Mouse (Mus musculus) forebrain, embryonic 11.5 days (tissue): ENCODE data around the gene Vmn2r107. TPM values are rescaled to one million over a fixed set of nuclear protein-coding genes. Genes with fewer than 3 reads are reported as not detected.

Experiments
- ATAC-seq: fragments of 200-750 bp; cut with Nextera tagmentation; replicated peaks from 2 replicates; pipeline ENCODE4 v1.8.0; 2017; ENCODE audit warnings: moderate TSS enrichment; ENCODE audit not compliant: low FRiP score
- DNase-seq: peaks from one replicate; pipeline ENCODE4 v3.0.0-alpha.2; 2017; ENCODE audit warnings: low spot score
- H3K27ac ChIP-seq: fragments of 300-500 bp; sonication (generic); 2 replicates; pipeline ENCODE4 v1.5.1; 2014; ENCODE audit warnings: low read depth, low read length
- H3K27me3 ChIP-seq: fragments of 300-500 bp; sonication (generic); 2 replicates; pipeline ENCODE4 v1.6.1; 2014; ENCODE audit warnings: mild to moderate bottlenecking, low read length, mixed read lengths; ENCODE audit not compliant: control insufficient read depth, insufficient read depth
- H3K36me3 ChIP-seq: fragments of 300-500 bp; sonication (generic); 2 replicates; pipeline ENCODE4 v1.6.1; 2014; ENCODE audit warnings: mild to moderate bottlenecking, low read length, moderate library complexity, mixed read lengths; ENCODE audit not compliant: control insufficient read depth, insufficient read depth
- H3K4me1 ChIP-seq: fragments of 300-500 bp; sonication (generic); replicated peaks from 2 replicates; pipeline ENCODE4 v1.6.1; 2014; ENCODE audit warnings: low read length, mixed read lengths; ENCODE audit not compliant: control insufficient read depth, insufficient read depth
- H3K4me2 ChIP-seq: fragments of 300-500 bp; sonication (generic); 2 replicates; pipeline ENCODE4 v1.6.1; 2014; ENCODE audit warnings: low read depth, mild to moderate bottlenecking, low read length, moderate library complexity, mixed read lengths; ENCODE audit not compliant: severe bottlenecking
- H3K4me3 ChIP-seq: fragments of 300-500 bp; sonication (generic); 2 replicates; pipeline ENCODE4 v1.5.1; 2014; ENCODE audit warnings: low read depth, low read length
- H3K9ac ChIP-seq: fragments of 300-500 bp; sonication (generic); 2 replicates; pipeline ENCODE4 v1.6.1; 2014; ENCODE audit warnings: low read length
- H3K9me3 ChIP-seq: fragments of 300-500 bp; sonication (generic); 2 replicates; pipeline ENCODE4 v1.6.1; 2016; ENCODE audit warnings: low read length, mixed read lengths; ENCODE audit not compliant: control insufficient read depth
- WGBS: fragments of 180-500 bp; shearing (Covaris S2); extraction: QIAGEN DNeasy Blood & Tissue Kit; methylation state at CpG from one replicate; pipeline ENCODE4 v1.1.7; 2014; 5-methylcytosine and 5-hydroxymethylcytosine counted together
- polyA plus RNA-seq: library from polyadenylated mRNA; unstranded; fragments of >200 nt; fragmentation: Nextera tagmentation; extraction: Ambion mirVana; gene quantifications from 2 replicates; pipeline ENCODE4 v1.2.1, GENCODE M21; 2014

The Vmn2r107 gene
- not detected in 2 replicates for polyA plus RNA-seq

DNA sequence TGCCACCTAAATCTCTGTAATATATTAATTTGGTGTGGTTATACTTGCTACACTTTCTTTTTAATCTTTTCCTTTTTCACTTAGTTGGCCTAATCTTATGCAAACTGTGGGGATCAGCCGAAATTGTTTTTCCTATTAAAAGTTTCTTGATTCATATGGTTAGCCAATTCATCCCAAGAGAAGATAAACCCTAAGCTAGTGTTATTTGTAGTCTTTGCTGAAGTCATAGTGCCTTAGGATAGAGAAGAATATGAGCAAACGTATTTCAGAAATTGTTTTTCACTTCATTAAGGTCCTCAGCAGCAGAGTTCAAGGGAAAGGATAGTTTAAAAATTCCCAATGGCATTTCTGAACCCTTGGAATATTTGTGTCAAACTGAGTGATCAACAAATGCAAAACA lies at the start of gene Vmn2r107:
TSS of gene Vmn2r107 (plus strand) at position 301 of the 400 bp plus-strand sequence.
- Histone ChIP-seq H3K4me2 (no peak within 1 kb of the TSS), H3K27me3 (no peaks in the 10 kb centered on the region), H3K36me3 (no peaks in the 10 kb centered on the region), H3K4me3 (no peak within 1 kb of the TSS), H3K9me3 (no peaks in the 10 kb centered on the region), H3K4me1 (no peaks in the 10 kb centered on the region), H3K27ac (no peak within 1 kb of the TSS), H3K9ac (no peak within 1 kb of the TSS)
- 50% methylated on average over 2 of the region's 2 CpGs for WGBS
- DNase-seq (no peak), ATAC-seq (no peak)

- Histone ChIP-seq H3K4me1 (no peaks in the 10 kb centered on the region), H3K27ac (no peak overlapping the region), H3K9ac (no peak overlapping the region), H3K27me3 (no peaks in the 10 kb centered on the region), H3K4me3 (no peak overlapping the region), H3K36me3 (no peaks in the 10 kb centered on the region), H3K9me3 (no peaks in the 10 kb centered on the region), H3K4me2 (no peak overlapping the region)
- DNase-seq: no peak
- WGBS: 92% methylated on average over 1 of the region's 1 CpGs
- no peak for ATAC-seq
These were observed 39.3 kb upstream of the Vmn2r107 start for GRCm38 (mm10) chr17:20305790-20306189.

DNA sequence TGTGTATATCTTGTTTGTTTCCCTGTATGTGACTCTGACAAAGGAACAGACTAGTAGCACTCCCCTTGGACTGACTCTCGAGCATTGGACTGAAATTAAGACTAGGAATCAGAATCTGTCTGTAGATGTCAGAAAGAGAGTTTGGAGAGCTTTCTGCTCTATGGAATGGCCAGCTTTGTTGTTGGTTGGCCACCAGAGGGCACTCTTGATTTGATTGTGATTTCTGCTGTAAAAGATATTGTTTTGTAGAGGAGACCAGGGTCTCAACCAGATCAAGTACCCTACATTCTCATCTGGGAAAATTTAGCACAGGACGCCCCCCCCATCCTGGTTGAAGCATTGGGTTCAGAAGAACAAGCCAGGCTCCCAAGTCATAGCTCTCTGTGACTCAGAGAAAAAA lies 54.1 kb downstream of the Vmn2r107 start:
- Histone ChIP-seq H3K9ac (no peak overlapping the region), H3K36me3 (no peaks in the 10 kb centered on the region), H3K4me3 (no peak overlapping the region), H3K4me2 (no peak overlapping the region), H3K4me1 (no peaks in the 10 kb centered on the region), H3K9me3 (peaks cover 2% of the 10 kb centered on the region; the same call in 1 of the 2 replicates), H3K27ac (no peak overlapping the region), H3K27me3 (no peaks in the 10 kb centered on the region)
- DNase-seq: no peak
- WGBS: 35% methylated on average over 2 of the region's 2 CpGs
- no peak for ATAC-seq

DNA sequence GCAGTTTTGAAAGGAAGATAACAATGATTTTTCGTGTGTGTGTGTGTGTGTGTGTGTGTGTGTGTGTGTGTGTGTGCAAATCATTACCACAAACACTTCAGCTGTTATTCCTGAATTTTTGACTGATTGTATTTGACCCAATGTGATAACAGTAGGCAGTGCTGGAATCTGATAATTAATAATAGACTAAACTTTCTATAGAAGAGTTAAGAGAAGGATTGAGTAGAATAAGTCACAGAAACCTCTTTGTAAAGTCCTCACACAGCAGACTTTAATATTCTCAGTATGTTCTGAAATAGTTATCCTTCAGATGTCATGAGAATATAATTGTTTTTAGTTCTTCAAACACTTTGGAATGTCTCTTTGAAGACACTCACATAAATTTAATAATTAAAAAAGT lies 68.8 kb downstream of the Vmn2r107 start, which contains the start of gene Vmn1r224:
TSS of gene Vmn1r224 (plus strand) at position 301 of the 400 bp plus-strand sequence.
- H3K36me3 ChIP-seq: no peaks in the 10 kb centered on the region
- no peaks in the 10 kb centered on the region for H3K27me3 ChIP-seq
- 21% methylated on average over 1 of the region's 1 CpGs for WGBS

More for the DNA sequence above, 68.8 kb downstream of the Vmn2r107 start, which contains the start of gene Vmn1r224:
- no peak within 1 kb of the TSS for H3K4me3 ChIP-seq
- H3K9me3 ChIP-seq: no peaks in the 10 kb centered on the region; the same call in 1 of the 2 replicates
- no peak within 1 kb of the TSS for H3K27ac ChIP-seq
- no peak for ATAC-seq
- DNase-seq: no peak
- no peaks in the 10 kb centered on the region for H3K4me1 ChIP-seq
- no peak within 1 kb of the TSS for H3K9ac ChIP-seq
- no peak within 1 kb of the TSS for H3K4me2 ChIP-seq

Other genes with a start within 250 kb of the Vmn2r107 start
- gene Fpr-rs7, start 231.0 kb upstream of the Vmn2r107 start, polyA plus RNA-seq: not detected in 2 replicates
- gene Fpr-rs6, start 162.1 kb upstream of the Vmn2r107 start, polyA plus RNA-seq: not detected in 2 replicates
- not detected in 2 replicates for gene Vmn2r105, start 110.2 kb upstream of the Vmn2r107 start, polyA plus RNA-seq
- not detected in 2 replicates for gene Vmn2r106, start 59.7 kb upstream of the Vmn2r107 start, polyA plus RNA-seq
- gene Vmn1r224, start 68.9 kb downstream of the Vmn2r107 start, polyA plus RNA-seq: not detected in 2 replicates
- gene Vmn2r108, start 136.1 kb downstream of the Vmn2r107 start, polyA plus RNA-seq: not detected in 2 replicates
- not detected in 2 replicates for gene Vmn1r225, start 152.9 kb downstream of the Vmn2r107 start, polyA plus RNA-seq
- not detected in 2 replicates for gene Vmn2r109, start 219.5 kb downstream of the Vmn2r107 start, polyA plus RNA-seq